Mouse (Mus musculus) embryo, embryonic 9.5 days (tissue): Measurements from ENCODE around the gene Gm10392.

Experiments
- DNase-seq: peaks from one replicate; pipeline ENCODE4 v3.0.0-alpha.2; 2017; ENCODE audit errors: extremely low spot score

The Gm10392 gene

DNA sequence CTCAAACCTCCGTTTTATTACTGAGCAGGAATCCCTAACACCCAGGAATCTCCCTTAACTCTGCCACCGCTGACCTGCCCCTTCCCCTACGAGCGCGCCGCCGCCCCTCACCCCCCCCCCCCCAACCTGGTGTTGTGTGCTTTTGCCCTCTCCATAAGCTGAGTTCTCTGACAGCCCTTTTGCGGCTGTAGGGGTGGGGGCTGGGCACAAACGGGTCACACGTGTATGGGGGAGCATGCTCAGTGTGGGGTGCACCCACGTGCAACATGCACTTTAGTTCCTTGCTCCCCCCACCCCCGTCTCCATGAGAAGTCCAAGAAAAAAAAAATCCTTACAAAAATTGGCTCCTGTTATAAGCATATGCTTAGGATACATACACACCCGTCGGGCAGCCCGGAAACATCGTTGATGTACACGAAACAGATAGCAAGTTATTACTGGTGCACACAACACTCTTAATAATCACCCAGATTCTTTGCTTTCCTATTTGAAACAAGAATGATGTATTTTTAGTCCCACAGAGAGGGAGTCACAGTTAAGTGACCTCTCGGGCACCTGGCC, 26.6 kb downstream of the Gm10392 start:
- DNase-seq: peak; percentile 48

DNA sequence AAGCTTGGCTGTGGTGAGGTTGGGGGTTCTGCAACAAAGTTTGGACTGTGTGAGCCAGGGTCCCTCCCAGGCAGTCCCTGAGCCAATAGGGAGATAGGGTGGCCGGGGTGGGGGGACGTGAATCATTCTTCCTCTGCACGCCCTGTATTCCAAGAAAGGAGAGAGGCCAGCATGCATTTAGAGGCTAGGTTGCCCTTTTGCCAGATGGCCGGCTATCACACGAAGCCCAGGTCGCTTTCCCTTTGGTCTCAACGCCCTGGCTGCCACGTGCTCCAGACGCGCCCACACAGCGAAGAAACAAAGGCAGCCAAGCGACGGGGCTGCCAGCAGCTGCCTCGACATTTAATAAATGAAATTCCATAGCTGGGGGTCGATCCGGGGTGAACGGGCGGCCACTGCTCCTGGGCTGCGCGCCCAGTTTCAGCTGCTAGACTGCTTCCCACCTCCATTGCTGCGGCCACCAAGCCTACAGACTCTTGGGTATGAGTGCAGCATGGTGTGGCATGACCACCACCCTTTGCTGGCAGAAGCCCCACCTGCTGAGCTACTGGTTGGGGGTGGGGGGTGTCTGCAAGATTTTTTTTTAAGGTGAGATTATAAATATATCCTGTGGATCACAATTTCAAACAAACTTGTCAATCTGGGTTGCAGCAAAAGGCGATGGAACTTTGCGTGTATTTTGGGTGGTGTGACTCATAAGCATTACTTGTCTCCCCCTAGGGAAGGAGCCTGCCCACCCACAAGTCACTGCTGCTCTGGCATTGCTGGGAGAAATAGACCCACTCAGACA, 27.3 kb downstream of the Gm10392 start:
- DNase-seq: no peak

DNA sequence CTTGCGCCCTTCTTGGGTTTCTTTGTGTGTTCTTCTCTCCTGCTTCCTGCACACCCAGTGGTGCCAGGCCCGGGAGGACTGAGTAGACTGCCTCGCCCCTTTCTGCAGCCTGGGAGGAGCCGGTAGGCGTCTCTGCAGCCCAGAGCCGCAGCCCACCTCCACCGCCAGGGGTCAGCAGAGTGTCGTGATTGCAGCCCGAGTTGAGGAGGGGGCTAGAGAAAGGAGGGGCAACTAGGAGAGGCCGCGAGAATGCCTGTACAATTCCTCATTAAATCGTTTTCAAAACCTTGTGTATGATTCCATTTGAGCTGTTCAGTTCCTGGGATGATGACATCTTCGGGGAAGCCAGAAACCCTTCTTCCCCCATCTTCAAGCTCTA, 27.9 kb downstream of the Gm10392 start:
- DNase-seq: peak; percentile 98

DNA sequence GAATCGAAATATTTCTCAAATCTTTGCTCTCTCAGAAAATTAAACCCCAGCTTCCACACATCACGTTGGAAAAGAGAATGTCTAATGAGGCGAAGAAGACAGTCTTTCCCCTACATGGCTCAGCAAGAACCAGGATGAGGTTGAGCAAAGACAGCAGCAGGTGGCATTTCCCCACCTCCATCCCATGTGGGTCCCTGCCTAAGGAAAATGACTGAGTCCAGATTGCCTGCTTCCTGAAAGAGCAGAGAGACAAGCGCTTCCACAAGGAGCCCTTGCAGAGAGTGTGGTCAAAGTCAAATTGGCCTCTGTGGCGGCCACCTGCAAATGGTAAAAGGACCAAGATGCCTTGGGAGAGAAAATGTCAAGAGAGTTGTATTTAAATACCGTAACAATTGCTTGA, 28.5 kb downstream of the Gm10392 start:
- DNase-seq: no peak

DNA sequence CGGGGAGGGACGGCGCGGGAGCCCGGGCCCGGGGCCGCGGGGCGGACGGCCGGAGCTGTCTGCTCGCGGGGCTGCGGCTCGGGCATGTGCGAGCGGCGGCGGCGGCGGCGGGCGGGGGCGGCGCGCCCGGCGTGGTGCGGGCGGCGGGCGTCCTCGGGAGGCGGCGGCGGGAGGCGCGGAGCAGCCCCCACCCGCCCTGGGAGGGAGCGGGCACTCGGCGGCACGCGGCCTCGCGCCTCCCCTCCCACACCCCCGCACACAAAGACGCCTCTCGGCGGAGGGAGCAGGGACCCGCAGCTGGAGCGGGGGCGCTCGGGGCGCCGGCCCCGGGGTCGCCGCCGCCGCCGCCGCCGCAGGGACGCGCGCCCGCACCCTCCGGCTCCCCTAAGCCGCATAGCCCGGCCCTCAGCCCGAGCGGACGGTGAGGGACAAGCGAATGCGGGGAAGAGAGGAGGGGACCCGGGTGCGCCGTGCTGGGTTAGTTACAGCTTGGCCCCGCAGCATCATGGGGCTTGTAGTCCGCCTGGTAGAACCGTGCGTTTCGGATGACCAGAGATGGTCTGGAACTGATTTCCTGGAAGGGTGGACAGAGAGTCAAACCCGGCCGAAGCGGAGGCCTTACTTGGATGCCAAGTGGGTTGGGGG, 29.3 kb downstream of the Gm10392 start, which contains the start of gene Ankrd13b:
TSS of gene Ankrd13b (minus strand) at position 88 of the 645 bp plus-strand sequence.
- peak; percentile 85 for DNase-seq

DNA sequence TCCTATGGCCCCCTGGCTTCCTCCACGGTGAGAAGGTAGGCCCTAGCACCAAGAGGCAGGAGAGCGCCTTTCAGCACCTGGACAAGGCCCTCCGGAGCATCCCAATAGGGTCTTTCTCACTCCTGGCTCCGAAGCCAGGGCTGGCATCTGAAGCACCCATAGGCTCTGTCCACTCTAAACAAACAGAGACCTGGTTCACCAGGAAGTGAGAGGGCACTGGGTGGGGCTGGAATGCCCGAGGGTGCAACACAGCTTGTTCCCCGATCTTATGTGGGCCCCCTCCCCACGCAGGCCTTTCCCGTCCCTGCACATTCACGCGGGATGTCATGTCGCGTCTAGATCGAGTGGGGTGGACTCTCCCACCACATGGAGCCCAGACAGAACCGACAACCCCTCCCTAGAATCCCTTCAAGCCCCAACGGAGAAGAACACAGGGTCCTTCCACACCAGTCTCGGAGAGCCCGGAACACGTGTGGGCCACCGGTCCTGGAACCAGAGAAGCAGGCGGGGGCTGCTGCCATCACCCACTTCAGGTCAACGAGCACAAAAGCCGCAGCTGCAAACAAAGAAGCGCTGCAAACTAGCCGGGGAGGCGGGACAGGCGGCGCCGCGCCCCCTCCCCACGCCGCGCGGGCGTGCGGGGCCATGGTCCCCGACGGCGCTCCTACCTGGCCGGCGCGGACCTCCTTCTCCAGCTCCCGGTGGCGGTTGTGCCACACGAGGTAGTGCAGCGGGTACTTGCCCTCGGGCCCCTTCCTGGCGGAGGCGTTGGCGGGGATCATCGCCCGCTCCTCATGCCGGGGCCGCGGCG, 30.0 kb downstream of the Gm10392 start:
- DNase-seq: peak; percentile 46

DNA sequence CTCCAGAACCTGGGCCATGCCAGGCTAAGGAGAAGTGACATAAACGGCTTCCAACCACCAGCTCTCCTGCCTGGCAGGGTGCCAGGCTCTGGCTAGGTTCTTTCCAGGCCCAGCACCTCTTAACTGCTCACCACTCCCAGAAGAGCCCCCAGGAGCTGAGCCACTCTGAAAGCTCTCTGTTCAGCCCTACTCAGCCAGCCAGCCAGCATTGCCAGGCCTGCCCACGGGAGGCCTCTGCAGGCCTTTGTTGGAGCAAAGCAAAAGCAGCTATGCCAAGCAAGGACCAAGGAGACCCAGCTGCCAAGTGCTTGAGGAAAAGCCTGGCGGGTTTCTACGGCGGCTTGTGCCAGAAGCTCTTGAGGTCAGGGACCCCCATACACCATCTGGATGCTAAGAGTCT, 32.2 kb downstream of the Gm10392 start:
- no peak for DNase-seq

DNA sequence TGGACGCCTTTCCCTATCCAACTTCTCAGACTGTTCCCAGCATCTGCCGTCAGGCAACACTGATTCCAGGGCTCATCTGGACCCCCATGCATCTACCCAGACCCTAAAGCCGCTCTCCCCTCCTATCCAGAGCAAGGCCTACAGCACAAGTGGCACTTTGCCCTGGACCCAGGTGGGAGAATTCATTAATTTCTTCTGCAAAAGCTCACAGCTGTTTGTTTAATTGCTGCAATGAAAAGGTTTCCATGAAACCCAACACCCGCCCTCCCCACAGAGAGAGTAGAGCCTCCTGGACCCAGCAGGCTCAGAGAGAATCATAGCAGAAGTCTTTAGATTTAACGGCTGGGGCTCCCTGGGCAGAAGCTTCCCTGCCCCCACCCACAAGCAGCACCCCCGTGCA, 33.8 kb downstream of the Gm10392 start:
- no peak for DNase-seq

DNA sequence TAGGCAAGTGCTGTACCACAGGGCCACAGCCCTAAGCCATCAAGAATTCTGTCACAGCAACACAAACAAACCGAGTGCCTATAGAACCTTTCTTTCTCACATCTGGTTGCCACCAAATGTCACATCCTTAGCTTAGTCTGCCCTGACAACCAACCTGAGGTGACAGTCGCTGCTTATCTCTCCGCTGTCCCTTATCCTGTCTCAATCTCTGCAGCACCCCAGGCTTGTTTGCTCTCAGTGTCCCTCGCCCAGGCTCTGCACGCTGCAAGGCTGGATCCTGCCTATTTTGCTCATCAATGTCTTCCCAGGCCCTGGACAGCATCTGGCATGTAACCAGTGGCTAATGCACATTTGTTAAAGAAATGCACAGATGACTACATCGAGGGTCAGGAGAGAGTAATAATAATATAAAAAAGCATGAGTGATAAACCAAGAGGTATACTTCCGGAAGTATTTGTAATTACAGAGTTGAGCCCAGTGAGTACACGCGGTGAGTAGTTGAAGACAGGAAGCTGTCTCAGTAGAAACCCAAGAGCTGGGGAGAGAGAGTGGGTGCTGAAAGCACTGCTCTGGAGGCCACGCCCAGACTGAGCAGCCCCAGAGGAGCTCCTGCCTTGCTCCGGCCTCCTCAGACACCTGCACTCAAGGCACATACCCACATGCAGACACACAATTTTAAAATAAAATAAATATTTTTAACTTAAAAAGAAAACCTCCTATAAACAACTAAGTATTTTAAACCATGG, 35.3 kb downstream of the Gm10392 start:
- DNase-seq: no peak

DNA sequence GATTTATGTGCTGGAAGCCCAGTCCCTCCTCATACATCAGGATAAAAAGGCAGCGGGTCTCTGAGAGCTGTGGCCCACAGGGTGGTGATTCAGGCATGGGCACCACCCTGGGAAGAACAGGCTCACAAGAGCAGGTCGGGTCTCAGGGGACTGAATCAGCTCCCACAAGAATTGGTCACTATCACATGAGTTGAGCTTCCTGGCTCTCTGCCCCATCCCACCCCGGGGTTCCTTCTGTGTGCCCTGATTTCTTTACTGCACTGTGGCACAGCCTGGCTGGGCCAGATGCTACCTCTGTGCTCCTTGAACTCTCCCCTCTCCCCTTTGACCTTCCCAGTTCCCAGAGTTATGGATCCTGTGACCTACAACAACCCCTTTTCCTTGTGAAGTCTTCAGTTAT, 36.0 kb downstream of the Gm10392 start:
- no peak for DNase-seq

DNA sequence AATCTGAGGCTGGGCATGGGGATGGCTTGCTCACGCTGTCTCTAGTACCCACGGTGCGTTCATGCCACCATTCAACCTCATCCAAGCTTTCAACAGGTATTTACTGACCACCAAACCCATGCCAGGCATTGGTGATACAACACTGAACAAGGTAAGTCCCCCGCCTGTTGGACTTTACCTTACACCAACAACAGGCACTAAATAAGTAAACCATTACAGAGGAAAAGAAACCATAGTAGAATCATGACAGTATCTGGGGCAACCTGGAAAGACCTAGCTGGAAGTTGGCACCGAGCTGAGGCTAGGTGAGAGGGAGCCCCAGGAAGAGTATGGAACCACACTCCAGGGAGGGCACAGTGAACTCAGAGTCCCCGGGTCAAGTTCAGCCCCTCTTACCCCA, 42.1 kb downstream of the Gm10392 start:
- no peak for DNase-seq

DNA sequence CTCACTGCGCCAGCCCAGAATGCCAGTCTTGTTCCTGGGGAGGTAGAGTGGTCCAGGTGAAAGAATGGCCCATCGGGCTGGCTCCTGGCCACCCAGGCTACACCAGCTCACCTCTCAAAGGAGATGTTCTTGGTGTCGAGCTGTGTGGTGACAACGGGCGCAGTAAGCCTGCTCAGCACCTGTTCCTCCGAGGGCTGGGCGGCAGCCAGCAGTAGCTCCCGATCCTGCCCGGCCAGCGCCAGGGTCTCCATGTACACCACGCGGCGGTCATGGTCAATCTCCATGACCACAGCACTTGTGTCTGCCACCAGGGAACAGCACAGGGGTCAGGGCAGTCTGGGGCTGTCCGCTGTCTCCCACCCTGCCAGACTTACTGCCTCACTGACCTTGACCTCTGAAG, 42.8 kb downstream of the Gm10392 start:
- DNase-seq: no peak

DNA sequence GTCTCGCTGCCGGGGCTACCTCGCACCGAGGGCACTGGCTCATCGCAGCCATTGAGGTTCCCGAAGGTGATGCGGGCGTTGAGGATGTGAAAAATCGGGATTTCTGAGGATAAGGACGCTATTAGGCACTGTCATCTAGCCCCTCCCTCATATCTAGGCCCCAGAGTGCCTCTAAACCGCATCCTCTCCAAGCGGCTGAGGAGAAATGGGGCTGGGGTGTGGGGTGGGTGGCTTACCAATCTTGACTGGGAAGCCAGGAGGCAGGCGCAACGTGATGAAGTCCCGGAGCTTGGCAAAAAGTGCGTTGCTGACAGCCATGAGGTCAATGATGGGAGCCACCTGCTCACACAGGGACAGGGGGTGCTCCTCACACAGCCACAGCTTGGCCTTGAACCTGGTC, 46.2 kb downstream of the Gm10392 start:
- no peak for DNase-seq

DNA sequence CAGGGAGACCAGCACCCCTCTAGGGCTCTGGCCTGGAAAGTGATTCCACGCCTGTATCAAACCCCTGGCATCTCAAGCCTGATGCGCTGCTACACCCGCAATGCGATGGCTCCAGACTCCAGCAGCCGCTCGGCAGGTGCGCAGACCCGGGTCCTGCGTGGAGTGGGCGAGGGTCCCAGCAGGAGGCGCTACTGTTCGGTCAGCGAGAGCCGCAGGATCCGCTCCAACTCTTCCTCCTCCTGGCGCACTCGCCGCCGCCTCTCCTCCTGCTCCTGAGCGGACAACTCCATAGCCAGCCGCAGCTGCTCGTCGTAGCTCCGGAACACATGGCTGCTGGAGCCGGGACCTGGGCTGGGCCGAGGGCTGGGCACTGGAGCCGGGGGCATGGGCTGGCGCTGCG, 47.6 kb downstream of the Gm10392 start:
- DNase-seq: no peak

DNA sequence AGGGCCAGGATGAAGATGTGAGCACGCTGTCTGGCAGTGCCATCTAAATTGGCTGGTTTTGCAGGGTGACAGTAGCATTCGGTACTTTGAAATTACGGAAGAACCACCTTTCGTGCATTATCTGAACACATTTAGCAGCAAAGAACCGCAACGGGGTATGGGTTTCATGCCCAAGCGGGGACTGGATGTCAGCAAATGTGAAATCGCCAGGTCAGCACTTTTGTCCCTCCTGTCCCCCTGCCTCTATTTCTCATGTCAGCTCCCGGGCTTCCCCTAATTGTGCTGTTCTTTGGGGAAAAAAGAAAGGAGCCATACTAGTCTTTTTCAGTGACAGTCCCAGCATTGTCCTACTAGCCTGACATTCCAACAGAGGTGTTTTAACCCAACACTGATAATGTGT, 50.6 kb downstream of the Gm10392 start:
- DNase-seq: no peak

DNA sequence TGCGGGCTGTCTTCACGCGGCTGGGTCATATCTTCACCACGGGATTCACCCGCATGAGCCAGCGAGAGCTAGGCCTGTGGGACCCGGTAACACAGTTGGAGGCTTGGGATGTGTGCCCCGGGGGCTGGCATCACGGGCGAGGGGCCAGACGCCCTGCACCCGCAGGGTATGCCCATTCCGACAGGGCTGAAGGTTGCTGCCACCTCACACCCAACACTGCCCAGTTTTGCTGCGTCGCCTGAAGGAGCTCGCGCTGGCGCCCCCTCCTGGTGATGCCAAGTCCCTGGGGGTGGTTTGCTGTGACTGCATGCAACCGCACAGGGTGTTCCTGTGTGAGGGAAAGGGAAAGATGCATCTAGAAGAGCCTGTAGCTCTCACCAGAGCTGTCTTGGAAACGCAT, 51.2 kb downstream of the Gm10392 start:
- DNase-seq: peak; percentile 60

DNA sequence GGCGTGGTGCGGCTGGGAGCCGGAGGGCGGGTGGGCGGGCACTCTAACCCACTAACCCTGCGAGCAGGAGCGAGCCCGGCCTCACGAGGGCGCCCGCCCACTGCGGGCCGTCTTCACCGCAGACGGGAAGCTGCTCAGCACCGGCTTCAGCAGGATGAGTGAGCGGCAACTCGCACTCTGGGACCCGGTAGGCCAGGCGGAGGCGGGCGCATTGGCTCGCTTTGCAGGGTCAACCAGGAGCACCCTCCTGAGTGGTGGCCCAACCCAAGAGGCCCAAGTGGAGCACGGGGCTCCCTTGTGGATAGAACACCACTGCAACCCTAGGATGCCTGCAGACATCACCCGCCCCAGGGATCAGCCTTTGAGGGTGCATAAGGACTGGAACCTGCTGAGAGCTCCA, 51.8 kb downstream of the Gm10392 start:
- DNase-seq: peak; percentile 72
